Mouse (Mus musculus) ES-Bruce4 (cell line): ENCODE measurements around the gene Auts2. TPM values are rescaled to one million over a fixed set of nuclear protein-coding genes. Genes with fewer than 3 reads are reported as not detected.

ENCODE experiments used
- H3K27ac ChIP-seq: 2 replicates; pipeline ENCODE4 v1.5.1; 2012; ENCODE audit warnings: low read length, inconsistent platforms; ENCODE audit not compliant: insufficient read depth
- H3K27me3 ChIP-seq: 2 replicates; pipeline ENCODE4 v1.6.1; 2012; ENCODE audit warnings: mild to moderate bottlenecking, low read length, inconsistent platforms; ENCODE audit not compliant: control insufficient read depth, poor library complexity, insufficient read depth, severe bottlenecking
- H3K36me3 ChIP-seq: 2 replicates; pipeline ENCODE4 v1.6.1; 2012; ENCODE audit warnings: inconsistent platforms, mild to moderate bottlenecking, low read length, moderate library complexity; ENCODE audit not compliant: control insufficient read depth, poor library complexity, insufficient read depth, severe bottlenecking
- H3K4me1 ChIP-seq: one replicate; pipeline ENCODE4 v1.8.1; 2011; ENCODE audit warnings: low read length; ENCODE audit not compliant: control insufficient read depth, insufficient read depth
- H3K4me3 ChIP-seq: 2 replicates; pipeline ENCODE4 v1.5.1; 2011; ENCODE audit warnings: low read depth, mild to moderate bottlenecking, low read length
- H3K9ac ChIP-seq: 2 replicates; pipeline ENCODE4 v1.6.1; 2012; ENCODE audit warnings: low read depth, mild to moderate bottlenecking, inconsistent platforms; ENCODE audit not compliant: poor library complexity, severe bottlenecking
- H3K9me3 ChIP-seq: replicated peaks from 2 replicates; pipeline ENCODE4 v1.6.1; 2012; ENCODE audit warnings: mild to moderate bottlenecking, low read length, inconsistent platforms; ENCODE audit not compliant: control insufficient read depth, poor library complexity, insufficient read depth, severe bottlenecking
- CTCF ChIP-seq: IDR thresholded peaks from one replicate; pipeline ENCODE4 v1.8.1; 2011; ENCODE audit warnings: low read depth, low read length
- EP300 ChIP-seq: IDR thresholded peaks from 2 replicates; pipeline ENCODE4 v1.6.1; 2011; ENCODE audit warnings: low read depth, low read length; ENCODE audit not compliant: insufficient read depth
- POLR2A ChIP-seq: IDR thresholded peaks from one replicate; pipeline ENCODE4 v1.8.1; 2011; ENCODE audit warnings: low read length; ENCODE audit not compliant: insufficient read depth
- polyA plus RNA-seq: library from polyadenylated mRNA; stranded (reverse); fragments of >200 nt; gene quantifications from 2 replicates; pipeline ENCODE4 v1.2.4, GENCODE M21; 2011; ENCODE audit warnings: low read depth; ENCODE audit not compliant: missing spikeins, insufficient read depth, insufficient read length

Gene Auts2
- polyA plus RNA-seq, 1 experiment, result 23.4 TPM

GRCm38 (mm10) chr5:132372605-132373004 is 170.5 kb downstream of the Auts2 start:
- TF ChIP-seq POLR2A, result no peak
- no peaks in the 10 kb centered on the region for H3K27me3 ChIP-seq
- no peak overlapping the region for H3K27ac ChIP-seq
- no peaks in the 10 kb centered on the region for H3K9me3 ChIP-seq
- H3K9ac ChIP-seq, result no peak overlapping the region
- H3K4me1 ChIP-seq, result no peaks in the 10 kb centered on the region
- no peaks in the 10 kb centered on the region for H3K36me3 ChIP-seq
- no peak overlapping the region for H3K4me3 ChIP-seq

GRCm38 (mm10) chr5:132368678-132369088 is 174.5 kb downstream of the Auts2 start:
- Histone ChIP-seq H3K9ac (no peak overlapping the region), H3K9me3 (no peaks in the 10 kb centered on the region), H3K36me3 (no peaks in the 10 kb centered on the region), H3K4me3 (no peak overlapping the region), H3K27ac (no peak overlapping the region), H3K27me3 (no peaks in the 10 kb centered on the region), H3K4me1 (no peaks in the 10 kb centered on the region)
- TF ChIP-seq CTCF (no peak), EP300 (no peak), POLR2A (no peak)

- Histone ChIP-seq H3K9ac (no peak overlapping the region), H3K27me3 (no peaks in the 10 kb centered on the region), H3K36me3 (no peaks in the 10 kb centered on the region), H3K27ac (no peak overlapping the region), H3K4me3 (no peak overlapping the region), H3K4me1 (no peaks in the 10 kb centered on the region), H3K9me3 (no peaks in the 10 kb centered on the region)
- TF ChIP-seq POLR2A (no peak), CTCF (no peak), EP300 (no peak)
Measured at GRCm38 (mm10) chr5:132361276-132361675, 181.9 kb downstream of the Auts2 start.

- TF ChIP-seq POLR2A, result no peak
- TF ChIP-seq CTCF, result no peak
- no peak for TF ChIP-seq EP300
- H3K27ac ChIP-seq, result no peak overlapping the region
- no peaks in the 10 kb centered on the region for H3K27me3 ChIP-seq
- H3K36me3 ChIP-seq, result no peaks in the 10 kb centered on the region
- no peak overlapping the region for H3K4me3 ChIP-seq
- H3K4me1 ChIP-seq, result no peaks in the 10 kb centered on the region
- H3K9me3 ChIP-seq, result no peaks in the 10 kb centered on the region
- no peak overlapping the region for H3K9ac ChIP-seq
Measured at GRCm38 (mm10) chr5:132357726-132358125, 185.4 kb downstream of the Auts2 start.

GRCm38 (mm10) chr5:132355935-132356334 is 187.2 kb downstream of the Auts2 start:
- no peaks in the 10 kb centered on the region for H3K36me3 ChIP-seq
- no peaks in the 10 kb centered on the region for H3K27me3 ChIP-seq
- no peak overlapping the region for H3K9ac ChIP-seq
- H3K27ac ChIP-seq, result no peak overlapping the region
- no peaks in the 10 kb centered on the region for H3K9me3 ChIP-seq
- H3K4me3 ChIP-seq, result no peak overlapping the region
- H3K4me1 ChIP-seq, result no peaks in the 10 kb centered on the region
- no peak for TF ChIP-seq POLR2A
- no peak for TF ChIP-seq CTCF
- TF ChIP-seq EP300, result no peak

GRCm38 (mm10) chr5:132352437-132352836 is 190.7 kb downstream of the Auts2 start:
- Histone ChIP-seq H3K9me3 (no peaks in the 10 kb centered on the region), H3K27ac (no peak overlapping the region), H3K36me3 (no peaks in the 10 kb centered on the region), H3K9ac (no peak overlapping the region), H3K4me1 (no peaks in the 10 kb centered on the region), H3K27me3 (no peaks in the 10 kb centered on the region), H3K4me3 (no peak overlapping the region)
- TF ChIP-seq CTCF, result no peak
- no peak for TF ChIP-seq EP300
- TF ChIP-seq POLR2A, result no peak
